Mouse (Mus musculus) lung, postnatal 0 days (tissue): ENCODE data around the gene Srebf2. TPM values are rescaled to one million over a fixed set of nuclear protein-coding genes. Genes with fewer than 3 reads are reported as not detected.

Experiments used
- ATAC-seq: fragments of 200-750 bp; cut with Nextera tagmentation; 2 replicates; pipeline ENCODE4 v1.8.0; 2017; ENCODE audit warnings: moderate library complexity
- DNase-seq: peaks from one replicate; pipeline ENCODE4 v3.0.0-alpha.2; 2016; ENCODE audit warnings: low spot score
- H3K27ac ChIP-seq: fragments of 300-500 bp; sonication (generic); 2 replicates; pipeline ENCODE4 v1.5.1; 2014; ENCODE audit warnings: antibody characterized with exemption, mild to moderate bottlenecking, low read length, mixed read lengths
- H3K27me3 ChIP-seq: fragments of 300-500 bp; sonication (generic); replicated peaks from 2 replicates; pipeline ENCODE4 v1.6.1; 2014; ENCODE audit warnings: low read length, mixed read lengths; ENCODE audit not compliant: insufficient read depth
- H3K36me3 ChIP-seq: fragments of 300-500 bp; sonication (generic); 2 replicates; pipeline ENCODE4 v1.6.1; 2014; ENCODE audit warnings: low read length, mixed read lengths; ENCODE audit not compliant: insufficient read depth
- H3K4me1 ChIP-seq: fragments of 300-500 bp; sonication (generic); 2 replicates; pipeline ENCODE4 v1.6.1; 2014; ENCODE audit warnings: antibody characterized with exemption, low read depth, low read length, mixed read lengths; ENCODE audit not compliant: insufficient read depth
- H3K4me2 ChIP-seq: fragments of 300-500 bp; sonication (generic); replicated peaks from 2 replicates; pipeline ENCODE4 v1.6.1; 2014; ENCODE audit warnings: low read depth, mild to moderate bottlenecking, low read length, moderate library complexity, mixed read lengths
- H3K4me3 ChIP-seq: fragments of 300-500 bp; sonication (generic); 2 replicates; pipeline ENCODE4 v1.5.1; 2014; ENCODE audit warnings: low read depth, low read length
- H3K9ac ChIP-seq: fragments of 300-500 bp; sonication (generic); replicated peaks from 2 replicates; pipeline ENCODE4 v1.6.1; 2014; ENCODE audit warnings: low read depth, mild to moderate bottlenecking
- H3K9me3 ChIP-seq: fragments of 300-500 bp; sonication (generic); 2 replicates; pipeline ENCODE4 v1.6.1; 2016; ENCODE audit warnings: low read length, mixed read lengths
- CTCF ChIP-seq: IDR thresholded peaks from 2 replicates; pipeline ENCODE4 v1.5.1; 2016; ENCODE audit warnings: antibody characterized with exemption, mild to moderate bottlenecking
- EP300 ChIP-seq: IDR thresholded peaks from 2 replicates; pipeline ENCODE4 v1.6.1; 2016; ENCODE audit warnings: antibody characterized with exemption, mild to moderate bottlenecking, control low read depth
- WGBS: fragments of 180-500 bp; shearing (Covaris S2); extraction: QIAGEN DNeasy Blood & Tissue Kit; methylation state at CpG from one replicate; pipeline ENCODE4 v1.1.7; 2014; 5-methylcytosine and 5-hydroxymethylcytosine counted together
- polyA plus RNA-seq: library from polyadenylated mRNA; unstranded; fragments of >200 nt; fragmentation: Nextera tagmentation; extraction: Ambion mirVana; gene quantifications from 2 replicates; pipeline ENCODE4 v1.2.1, GENCODE M21; 2015

Srebf2 gene
- polyA plus RNA-seq, 1 experiment from 2014 or later, result 115 TPM

- no peaks in the 10 kb centered on the region for H3K4me1 ChIP-seq
- peak; percentile 11 for DNase-seq
- ATAC-seq, result no peak
- H3K4me2 ChIP-seq, result peak overlapping the region; percentile 81
- no peaks in the 10 kb centered on the region for H3K36me3 ChIP-seq
- no peaks in the 10 kb centered on the region for H3K9me3 ChIP-seq
- H3K27ac ChIP-seq, result peak overlapping the region; percentile 66; the same call in 1 of the 2 replicates
- H3K4me3 ChIP-seq, result peak overlapping the region; percentile 59
- H3K27me3 ChIP-seq, result no peaks in the 10 kb centered on the region
- TF ChIP-seq CTCF, result no peak
- WGBS, result 1% methylated on average over 5 of the region's 5 CpGs
- peak overlapping the region; percentile 60 for H3K9ac ChIP-seq
These were observed 18.6 kb upstream of the Srebf2 start for GRCm38 (mm10) chr15:82128398-82128797.

GRCm38 (mm10) chr15:82130599-82130998, 16.4 kb upstream of the Srebf2 start:
- DNase-seq (no peak), ATAC-seq (no peak)
- Histone ChIP-seq H3K27me3 (no peaks in the 10 kb centered on the region), H3K9me3 (no peaks in the 10 kb centered on the region), H3K9ac (no peak overlapping the region), H3K36me3 (no peaks in the 10 kb centered on the region), H3K4me3 (no peak overlapping the region), H3K27ac (no peak overlapping the region), H3K4me1 (no peaks in the 10 kb centered on the region), H3K4me2 (no peak overlapping the region)
- TF ChIP-seq EP300, result no peak
- no peak for TF ChIP-seq CTCF
- 81% methylated on average over 7 of the region's 7 CpGs for WGBS

- no peak overlapping the region for H3K9ac ChIP-seq
- H3K36me3 ChIP-seq, result no peaks in the 10 kb centered on the region
- H3K4me1 ChIP-seq, result no peaks in the 10 kb centered on the region
- no peaks in the 10 kb centered on the region for H3K27me3 ChIP-seq
- DNase-seq, result no peak
- H3K27ac ChIP-seq, result no peak overlapping the region
- ATAC-seq, result no peak
- H3K4me3 ChIP-seq, result no peak overlapping the region
- H3K9me3 ChIP-seq, result no peaks in the 10 kb centered on the region
- 80% methylated on average over 4 of the region's 4 CpGs for WGBS
- no peak overlapping the region for H3K4me2 ChIP-seq
- TF ChIP-seq CTCF, result no peak
- TF ChIP-seq EP300, result no peak
These were observed 11.6 kb upstream of the Srebf2 start for GRCm38 (mm10) chr15:82135372-82135771.

DNA sequence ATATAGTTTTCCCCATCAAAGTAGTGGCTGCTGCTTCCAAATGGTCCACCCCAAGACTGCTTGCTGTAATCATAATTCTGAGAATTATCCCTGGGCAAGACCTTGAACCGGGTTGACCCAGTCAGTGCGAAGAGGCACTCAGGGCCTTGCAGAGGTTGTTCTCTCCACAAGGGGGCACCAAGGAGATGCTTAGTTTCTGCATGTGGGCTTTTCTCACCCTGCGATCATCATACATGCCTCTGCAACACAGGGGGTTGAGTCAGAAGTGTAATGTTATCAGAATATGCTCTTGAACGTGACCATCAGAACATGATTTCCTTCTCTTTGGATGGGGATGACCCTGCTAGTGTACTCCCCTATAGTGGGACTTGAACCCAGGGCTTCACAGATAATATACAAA, 8.4 kb upstream of the Srebf2 start:
- no peaks in the 10 kb centered on the region for H3K9me3 ChIP-seq
- H3K27ac ChIP-seq, result no peak overlapping the region
- ATAC-seq (peak; percentile 87), DNase-seq (peak; percentile 80)
- no peaks in the 10 kb centered on the region for H3K4me1 ChIP-seq
- 0 out of 2 replicates have a peak, but pooled peaks cover 2% of the 10 kb centered on the region for H3K36me3 ChIP-seq
- H3K9ac ChIP-seq, result no peak overlapping the region
- H3K27me3 ChIP-seq, result no peaks in the 10 kb centered on the region
- 40% methylated on average over 4 of the region's 4 CpGs for WGBS
- H3K4me3 ChIP-seq, result no peak overlapping the region
- TF ChIP-seq EP300, result no peak
- TF ChIP-seq CTCF, result peak; percentile 91
- H3K4me2 ChIP-seq, result no peak overlapping the region

DNA sequence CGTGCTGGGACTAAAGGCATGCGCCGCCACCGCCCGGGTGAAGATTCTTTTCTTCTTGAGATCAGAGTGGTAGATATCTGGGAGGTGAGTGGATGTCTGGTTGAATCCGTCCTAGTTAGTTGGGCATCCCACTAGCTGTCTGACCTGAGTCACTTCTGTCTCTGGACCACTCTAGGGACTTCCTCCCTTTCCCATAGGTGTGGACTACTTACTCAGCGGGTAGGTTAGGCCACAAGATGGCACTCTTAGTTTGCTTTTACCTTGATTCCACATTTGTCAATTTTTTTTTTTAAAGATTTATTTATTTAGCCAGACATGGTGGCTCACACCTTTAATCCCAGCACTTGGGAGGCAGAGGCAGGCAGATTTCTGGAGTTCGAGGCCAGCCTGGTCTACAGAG, 7.8 kb upstream of the Srebf2 start:
- H3K4me3 ChIP-seq, result no peak overlapping the region
- TF ChIP-seq EP300 (no peak), CTCF (peak; percentile 54)
- no peaks in the 10 kb centered on the region for H3K9me3 ChIP-seq
- 91% methylated on average over 8 of the region's 8 CpGs for WGBS
- H3K27me3 ChIP-seq, result no peaks in the 10 kb centered on the region
- 0 out of 2 replicates have a peak, but pooled peaks cover 2% of the 10 kb centered on the region for H3K36me3 ChIP-seq
- H3K4me2 ChIP-seq, result no peak overlapping the region
- ATAC-seq (0 out of 2 replicates have a peak, but pooled peaks have one; percentile 29), DNase-seq (peak; percentile 63)
- no peak overlapping the region for H3K27ac ChIP-seq
- no peaks in the 10 kb centered on the region for H3K4me1 ChIP-seq
- no peak overlapping the region for H3K9ac ChIP-seq

- 0 out of 2 replicates have a peak, but pooled peaks cover 2% of the 10 kb centered on the region for H3K36me3 ChIP-seq
- DNase-seq (no peak), ATAC-seq (no peak)
- TF ChIP-seq EP300, result no peak
- TF ChIP-seq CTCF, result peak; percentile 28; the same call in 1 of the 2 replicates
- H3K4me2 ChIP-seq, result no peak overlapping the region
- no peak overlapping the region for H3K4me3 ChIP-seq
- no peak overlapping the region for H3K9ac ChIP-seq
- no peak overlapping the region for H3K27ac ChIP-seq
- H3K27me3 ChIP-seq, result no peaks in the 10 kb centered on the region
- no peaks in the 10 kb centered on the region for H3K9me3 ChIP-seq
- no peaks in the 10 kb centered on the region for H3K4me1 ChIP-seq
- WGBS, result 80% methylated on average over 3 of the region's 3 CpGs
These were observed 6.6 kb upstream of the Srebf2 start for GRCm38 (mm10) chr15:82140355-82140754.

GRCm38 (mm10) chr15:82144157-82144556, 2.8 kb upstream of the Srebf2 start:
- Histone ChIP-seq H3K9ac (no peak overlapping the region; the same call in 1 of the 2 replicates), H3K4me1 (peaks cover 13% of the 10 kb centered on the region; the same call in 1 of the 2 replicates), H3K27me3 (no peaks in the 10 kb centered on the region), H3K27ac (peak overlapping the region; percentile 20; the same call in 1 of the 2 replicates), H3K36me3 (0 out of 2 replicates have a peak, but pooled peaks cover 2% of the 10 kb centered on the region), H3K4me3 (no peak overlapping the region), H3K9me3 (no peaks in the 10 kb centered on the region), H3K4me2 (no peak overlapping the region)
- ATAC-seq, result no peak
- 0 out of 2 replicates have a peak, but pooled peaks have one; percentile 18 for TF ChIP-seq EP300
- no peak for TF ChIP-seq CTCF
- DNase-seq, result peak; percentile 65
- WGBS, result 80% methylated on average over 5 of the region's 5 CpGs
